Mouse (Mus musculus): ENCODE results near the gene Ccrl2. TPM values are rescaled to one million over a fixed set of nuclear protein-coding genes. Genes with fewer than 3 reads are reported as not detected.

Gene Ccrl2
- polyA plus RNA-seq, 1 experiment, result 0.12 TPM

DNA sequence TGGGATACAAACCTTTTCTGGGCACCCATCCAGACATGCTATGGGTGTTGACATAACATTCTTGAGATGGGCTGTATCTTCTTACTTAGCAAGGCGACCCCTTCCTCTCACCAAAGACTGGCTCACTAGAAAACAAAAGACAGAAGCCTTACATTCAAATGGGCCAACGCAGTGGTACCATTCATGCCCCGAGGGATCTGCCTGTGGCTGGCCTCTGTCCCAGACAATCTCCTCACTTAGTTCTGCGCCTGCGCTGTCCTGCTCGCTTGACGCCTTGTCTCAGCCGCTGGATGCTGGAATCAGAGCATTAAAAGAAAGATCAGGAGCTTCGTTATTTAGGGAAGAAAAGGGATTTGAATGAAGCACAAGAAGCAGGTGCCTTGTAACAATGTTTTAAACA, 35.3 kb upstream of the Ccrl2 start:
- Histone ChIP-seq H3K4me2 (ENCODE audit: low read depth) (no peak overlapping the region), H3K36me3 (ENCODE audit: control insufficient read depth, insufficient read depth) (no peaks in the 10 kb centered on the region), H3ac (ENCODE audit: control insufficient read depth, insufficient read length) (no peak overlapping the region), H3K4me3 (no peak overlapping the region), H3K79me2 (ENCODE audit: control insufficient read depth, insufficient read depth) (no peaks in the 10 kb centered on the region), H3K27me3 (ENCODE audit: control insufficient read depth, insufficient read depth, insufficient read length) (no peaks in the 10 kb centered on the region)
- no peak for TF ChIP-seq TCF12 (IDR thresholded peaks at IDR 0.05; ENCODE audit: insufficient read depth, poor library complexity, severe bottlenecking)
- no peak for TF ChIP-seq TCF3 (IDR thresholded peaks at IDR 0.05; ENCODE audit: insufficient read length, low read depth)
- TF ChIP-seq MAX (IDR thresholded peaks at IDR 0.05; ENCODE audit: low read depth), result no peak
- TF ChIP-seq E2F4 (IDR thresholded peaks at IDR 0.05; ENCODE audit: insufficient read depth), result no peak
- no peak for TF ChIP-seq POLR2A (IDR thresholded peaks at IDR 0.05; ENCODE audit: insufficient read length, low read depth)
- no peak for TF ChIP-seq MYOG (IDR thresholded peaks at IDR 0.05; ENCODE audit: control insufficient read depth in 1 of 3, insufficient read depth in 1 of 3, insufficient read length in 2 of 3, low read depth in 2 of 3)
- no peak for TF ChIP-seq POLR2AphosphoS2 (IDR thresholded peaks at IDR 0.05; ENCODE audit: insufficient read length, low read depth)
- no peak for TF ChIP-seq USF1 (IDR thresholded peaks at IDR 0.05; ENCODE audit: low read depth)
- TF ChIP-seq CEBPB (IDR thresholded peaks at IDR 0.05; ENCODE audit: insufficient read depth, poor library complexity, severe bottlenecking), result no peak
- TF ChIP-seq REST (IDR thresholded peaks at IDR 0.05; ENCODE audit: insufficient read depth, insufficient read length), result no peak
- no peak for TF ChIP-seq SRF (IDR thresholded peaks at IDR 0.05; ENCODE audit: control insufficient read depth, insufficient read length, low read depth)
- TF ChIP-seq MYOD1 (IDR thresholded peaks at IDR 0.05; ENCODE audit: control insufficient read depth in 1 of 3, insufficient read length in 2 of 3, low read depth in 2 of 3), result no peak

DNA sequence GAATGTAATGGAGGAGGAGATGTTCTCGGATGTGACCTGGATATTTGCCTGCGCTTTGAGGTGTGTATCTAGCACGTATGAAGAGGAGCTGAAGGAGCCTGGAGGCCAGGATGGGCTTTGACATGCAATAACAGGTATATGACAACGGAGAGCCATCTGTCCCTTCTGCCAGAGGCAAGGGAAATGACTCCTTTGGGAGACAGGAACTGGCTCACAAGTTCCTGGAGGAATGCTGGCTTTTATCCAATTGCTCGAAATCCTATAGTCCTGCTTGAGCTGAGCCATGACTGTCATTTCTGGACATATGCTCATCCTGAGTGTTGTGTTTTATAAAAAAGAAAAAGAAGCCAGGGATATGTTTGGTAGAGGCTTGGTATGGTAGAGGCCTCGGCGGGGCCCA, 31.6 kb upstream of the Ccrl2 start:
- H3K27me3 ChIP-seq (ENCODE audit: control insufficient read depth, insufficient read depth, insufficient read length), result no peaks in the 10 kb centered on the region
- TF ChIP-seq MYOG (IDR thresholded peaks at IDR 0.05; ENCODE audit: control insufficient read depth in 1 of 3, insufficient read depth in 1 of 3, insufficient read length in 2 of 3, low read depth in 2 of 3), result no peak
- TF ChIP-seq SRF (IDR thresholded peaks at IDR 0.05; ENCODE audit: control insufficient read depth, insufficient read length, low read depth), result no peak
- no peak for TF ChIP-seq MAX (IDR thresholded peaks at IDR 0.05; ENCODE audit: low read depth)
- no peak for TF ChIP-seq TCF12 (IDR thresholded peaks at IDR 0.05; ENCODE audit: insufficient read depth, poor library complexity, severe bottlenecking)
- TF ChIP-seq POLR2AphosphoS2 (IDR thresholded peaks at IDR 0.05; ENCODE audit: insufficient read length, low read depth), result no peak
- H3K36me3 ChIP-seq (ENCODE audit: control insufficient read depth, insufficient read depth), result no peaks in the 10 kb centered on the region
- H3ac ChIP-seq (ENCODE audit: control insufficient read depth, insufficient read length), result no peak overlapping the region
- no peak overlapping the region for H3K4me2 ChIP-seq (ENCODE audit: low read depth)
- H3K4me3 ChIP-seq, result no peak overlapping the region
- H3K79me2 ChIP-seq (ENCODE audit: control insufficient read depth, insufficient read depth), result no peaks in the 10 kb centered on the region

GRCm38 (mm10) chr9:111087960-111088359, 30.6 kb upstream of the Ccrl2 start:
- H3K27me3 ChIP-seq (ENCODE audit: control insufficient read depth, insufficient read depth, insufficient read length), result no peaks in the 10 kb centered on the region
- no peak overlapping the region for H3K4me2 ChIP-seq (ENCODE audit: low read depth)
- no peaks in the 10 kb centered on the region for H3K79me2 ChIP-seq (ENCODE audit: control insufficient read depth, insufficient read depth)
- TF ChIP-seq CEBPB (IDR thresholded peaks at IDR 0.05; ENCODE audit: insufficient read depth, poor library complexity, severe bottlenecking), result no peak
- no peak for TF ChIP-seq REST (IDR thresholded peaks at IDR 0.05; ENCODE audit: insufficient read depth, insufficient read length)
- TF ChIP-seq POLR2A (IDR thresholded peaks at IDR 0.05; ENCODE audit: insufficient read length, low read depth), result no peak
- no peak for TF ChIP-seq TCF12 (IDR thresholded peaks at IDR 0.05; ENCODE audit: insufficient read depth, poor library complexity, severe bottlenecking)
- no peak for TF ChIP-seq USF1 (IDR thresholded peaks at IDR 0.05; ENCODE audit: low read depth)
- TF ChIP-seq MAX (IDR thresholded peaks at IDR 0.05; ENCODE audit: low read depth), result no peak
- TF ChIP-seq MYOG (IDR thresholded peaks at IDR 0.05; ENCODE audit: control insufficient read depth in 1 of 3, insufficient read depth in 1 of 3, insufficient read length in 2 of 3, low read depth in 2 of 3), result no peak
- TF ChIP-seq SRF (IDR thresholded peaks at IDR 0.05; ENCODE audit: control insufficient read depth, insufficient read length, low read depth), result no peak
- TF ChIP-seq E2F4 (IDR thresholded peaks at IDR 0.05; ENCODE audit: insufficient read depth), result no peak
- TF ChIP-seq POLR2AphosphoS2 (IDR thresholded peaks at IDR 0.05; ENCODE audit: insufficient read length, low read depth), result no peak
- TF ChIP-seq MYOD1 (IDR thresholded peaks at IDR 0.05; ENCODE audit: control insufficient read depth in 1 of 3, insufficient read length in 2 of 3, low read depth in 2 of 3), result no peak
- TF ChIP-seq TCF3 (IDR thresholded peaks at IDR 0.05; ENCODE audit: insufficient read length, low read depth), result no peak
- H3K4me3 ChIP-seq, result no peak overlapping the region
- H3K36me3 ChIP-seq (ENCODE audit: control insufficient read depth, insufficient read depth), result no peaks in the 10 kb centered on the region
- no peak overlapping the region for H3ac ChIP-seq (ENCODE audit: control insufficient read depth, insufficient read length)

DNA sequence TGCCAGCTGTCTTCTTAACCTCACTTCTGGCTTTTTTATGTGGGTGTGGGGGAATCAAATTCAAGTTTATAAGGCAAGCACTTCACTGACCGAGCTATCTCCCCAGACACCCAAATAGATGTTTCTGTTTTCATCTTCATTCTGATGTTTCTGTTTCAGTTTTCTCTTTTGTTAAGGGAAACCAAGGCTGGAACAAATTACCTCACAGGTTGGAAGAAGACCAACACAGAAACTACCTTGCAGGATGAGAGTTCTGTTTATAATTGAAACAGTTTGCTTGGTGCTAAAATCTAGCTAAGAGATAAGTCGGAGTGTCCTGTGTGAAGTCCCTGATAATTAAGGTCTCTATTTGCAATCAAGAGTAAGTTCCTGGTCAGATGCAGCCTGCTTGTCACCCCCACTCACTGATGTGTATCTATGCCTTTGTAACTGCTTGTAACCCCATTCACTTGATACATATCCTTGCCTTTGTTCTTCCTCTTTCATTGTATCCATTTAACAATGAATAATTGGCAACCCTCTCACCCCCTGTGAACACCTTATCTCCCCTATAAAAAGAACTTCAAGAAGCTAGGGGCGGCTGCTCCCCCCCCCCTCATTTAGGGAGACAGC, 29.8 kb upstream of the Ccrl2 start:
- Histone ChIP-seq H3ac (ENCODE audit: control insufficient read depth, insufficient read length) (no peak overlapping the region), H3K27me3 (ENCODE audit: control insufficient read depth, insufficient read depth, insufficient read length) (no peaks in the 10 kb centered on the region), H3K79me2 (ENCODE audit: control insufficient read depth, insufficient read depth) (no peaks in the 10 kb centered on the region), H3K4me3 (no peak overlapping the region), H3K36me3 (ENCODE audit: control insufficient read depth, insufficient read depth) (no peaks in the 10 kb centered on the region), H3K4me2 (ENCODE audit: low read depth) (no peak overlapping the region)
- no peak for TF ChIP-seq CEBPB (IDR thresholded peaks at IDR 0.05; ENCODE audit: insufficient read depth, poor library complexity, severe bottlenecking)
- no peak for TF ChIP-seq POLR2AphosphoS2 (IDR thresholded peaks at IDR 0.05; ENCODE audit: insufficient read length, low read depth)
- TF ChIP-seq POLR2A (IDR thresholded peaks at IDR 0.05; ENCODE audit: insufficient read length, low read depth), result no peak
- no peak for TF ChIP-seq TCF3 (IDR thresholded peaks at IDR 0.05; ENCODE audit: insufficient read length, low read depth)
- no peak for TF ChIP-seq MYOG (IDR thresholded peaks at IDR 0.05; ENCODE audit: control insufficient read depth in 1 of 3, insufficient read depth in 1 of 3, insufficient read length in 2 of 3, low read depth in 2 of 3)
- TF ChIP-seq E2F4 (IDR thresholded peaks at IDR 0.05; ENCODE audit: insufficient read depth), result no peak
- TF ChIP-seq REST (IDR thresholded peaks at IDR 0.05; ENCODE audit: insufficient read depth, insufficient read length), result no peak
- TF ChIP-seq MAX (IDR thresholded peaks at IDR 0.05; ENCODE audit: low read depth), result no peak
- no peak for TF ChIP-seq USF1 (IDR thresholded peaks at IDR 0.05; ENCODE audit: low read depth)
- no peak for TF ChIP-seq SRF (IDR thresholded peaks at IDR 0.05; ENCODE audit: control insufficient read depth, insufficient read length, low read depth)
- TF ChIP-seq TCF12 (IDR thresholded peaks at IDR 0.05; ENCODE audit: insufficient read depth, poor library complexity, severe bottlenecking), result no peak
- no peak for TF ChIP-seq MYOD1 (IDR thresholded peaks at IDR 0.05; ENCODE audit: control insufficient read depth in 1 of 3, insufficient read length in 2 of 3, low read depth in 2 of 3)
